Mouse (Mus musculus): ENCODE data around the gene Tmem63a. TPM values are rescaled to one million over a fixed set of nuclear protein-coding genes. Genes with fewer than 3 reads are reported as not detected.
"Not testable (repeated sequence)": the region's sequence is repeated elsewhere in the genome, so short reads cannot be mapped to it uniquely, and the experiment has no call there.

Tmem63a gene
- polyA plus RNA-seq, 1 experiment: 6.7 TPM

DNA sequence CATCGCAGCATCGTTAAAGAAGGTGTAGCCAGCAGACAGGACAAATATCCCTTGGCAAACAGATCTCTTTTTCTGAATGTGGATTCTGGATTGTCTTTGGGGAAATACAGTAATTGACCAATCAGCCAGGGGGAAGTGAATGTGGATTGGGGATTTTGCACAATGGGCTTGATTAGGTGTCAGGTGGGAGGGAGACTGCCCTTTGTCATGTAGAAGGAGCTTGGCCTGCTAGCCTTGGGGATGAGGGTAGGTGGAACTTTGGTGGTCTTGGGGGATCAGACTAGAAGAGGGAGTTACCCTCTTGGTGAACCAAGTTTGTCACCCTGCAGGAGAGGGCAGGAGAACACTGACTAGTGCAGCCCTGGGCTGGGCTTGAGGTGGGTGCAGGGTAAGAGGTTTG is 17.4 kb upstream of the Tmem63a start:
- no peaks in the 10 kb centered on the region for H3K36me3 ChIP-seq (replicated peaks; ENCODE audit: low read length)
- no peaks in the 10 kb centered on the region for H3K9me3 ChIP-seq
- H3K4me1 ChIP-seq: peaks cover 22% of the 10 kb centered on the region
- peaks cover 54% of the 10 kb centered on the region for H3K27me3 ChIP-seq (replicated peaks)
- H3K4me3 ChIP-seq (replicated peaks): no peak overlapping the region
- no peak for TF ChIP-seq GATA1 (IDR thresholded peaks at IDR 0.05; ENCODE audit: borderline replicate concordance, low read length)
- TF ChIP-seq FLI1 (IDR thresholded peaks at IDR 0.05; ENCODE audit: low read length): no peak

DNA sequence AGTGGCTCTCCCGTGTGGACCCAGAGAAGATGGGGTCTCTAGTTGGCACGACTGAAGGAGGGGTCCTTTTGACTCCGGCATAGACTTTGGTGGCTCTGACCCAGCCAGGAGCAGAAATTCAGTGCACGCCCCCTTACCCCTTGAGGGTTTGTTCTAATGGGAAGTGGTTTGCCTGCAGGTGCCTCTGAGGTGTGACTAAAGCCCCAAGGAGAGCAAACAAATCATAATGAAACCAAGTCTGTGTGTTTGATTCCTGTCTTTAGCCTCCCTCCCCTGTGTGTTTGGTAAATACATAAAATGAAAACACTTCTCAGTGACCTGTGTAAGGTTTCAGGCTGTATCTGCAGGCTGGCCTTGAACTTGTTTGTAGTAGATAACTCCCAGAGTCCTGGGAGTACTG is 15.9 kb upstream of the Tmem63a start:
- TF ChIP-seq GATA1 (IDR thresholded peaks at IDR 0.05; ENCODE audit: borderline replicate concordance, low read length) (no peak), FLI1 (IDR thresholded peaks at IDR 0.05; ENCODE audit: low read length) (no peak)
- H3K4me1 ChIP-seq: peaks cover 15% of the 10 kb centered on the region
- no peaks in the 10 kb centered on the region for H3K36me3 ChIP-seq (replicated peaks; ENCODE audit: low read length)
- peaks cover 54% of the 10 kb centered on the region for H3K27me3 ChIP-seq (replicated peaks)
- no peaks in the 10 kb centered on the region for H3K9me3 ChIP-seq
- no peak overlapping the region for H3K4me3 ChIP-seq (replicated peaks)

DNA sequence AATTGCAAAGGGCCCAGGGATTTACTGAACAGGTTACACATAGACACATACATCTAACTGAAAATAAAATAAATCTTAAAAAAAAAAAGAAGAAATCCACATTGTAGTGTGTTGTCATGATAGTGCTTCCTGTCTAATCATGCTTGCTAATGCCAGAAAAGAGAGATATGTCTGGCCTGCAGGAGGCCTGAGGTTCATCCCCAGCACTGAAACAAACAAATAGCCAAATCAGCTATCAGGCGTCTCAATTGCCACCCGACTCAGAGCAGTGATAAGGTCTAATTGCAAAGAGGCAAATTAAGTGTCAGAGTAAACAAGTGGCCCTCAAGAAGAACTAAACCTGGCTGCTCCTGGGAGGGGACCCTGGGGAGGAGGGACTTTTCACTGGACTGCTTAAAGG is 12.5 kb upstream of the Tmem63a start:
- H3K27me3 ChIP-seq (replicated peaks): peaks cover 67% of the 10 kb centered on the region
- no peak for TF ChIP-seq FLI1 (IDR thresholded peaks at IDR 0.05; ENCODE audit: low read length)
- no peak for TF ChIP-seq GATA1 (IDR thresholded peaks at IDR 0.05; ENCODE audit: borderline replicate concordance, low read length)
- H3K9me3 ChIP-seq: no peaks in the 10 kb centered on the region
- H3K4me3 ChIP-seq (replicated peaks): no peak overlapping the region
- no peaks in the 10 kb centered on the region for H3K36me3 ChIP-seq (replicated peaks; ENCODE audit: low read length)
- no peaks in the 10 kb centered on the region; the same call in 1 of the 2 replicates for H3K4me1 ChIP-seq

DNA sequence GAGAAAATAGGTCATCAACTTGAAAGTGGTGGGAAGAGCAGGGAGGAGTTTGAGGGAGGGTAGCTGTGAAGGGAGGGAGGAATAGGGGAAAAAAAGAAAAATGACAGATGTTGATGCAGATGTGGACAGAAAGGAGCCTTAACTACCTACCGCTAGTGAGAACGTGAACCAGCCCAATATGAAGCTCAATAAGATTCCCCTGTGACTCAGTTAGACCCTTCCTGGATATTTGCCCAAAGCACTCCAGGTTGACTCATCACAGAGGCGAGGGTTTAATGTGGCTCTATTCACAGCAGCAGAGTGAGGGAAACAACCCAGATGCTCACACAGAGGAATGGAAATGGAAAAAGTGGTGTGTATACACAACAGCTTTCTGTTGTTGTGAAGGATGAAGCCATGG is 11.0 kb upstream of the Tmem63a start:
- Histone ChIP-seq H3K4me3 (replicated peaks) (no peak overlapping the region), H3K36me3 (replicated peaks; ENCODE audit: low read length) (no peaks in the 10 kb centered on the region), H3K27me3 (replicated peaks) (peaks cover 71% of the 10 kb centered on the region), H3K9me3 (no peaks in the 10 kb centered on the region), H3K4me1 (peaks cover 5% of the 10 kb centered on the region; the same call in 1 of the 2 replicates)
- TF ChIP-seq GATA1 (IDR thresholded peaks at IDR 0.05; ENCODE audit: borderline replicate concordance, low read length) (no peak), FLI1 (IDR thresholded peaks at IDR 0.05; ENCODE audit: low read length) (no peak)

DNA sequence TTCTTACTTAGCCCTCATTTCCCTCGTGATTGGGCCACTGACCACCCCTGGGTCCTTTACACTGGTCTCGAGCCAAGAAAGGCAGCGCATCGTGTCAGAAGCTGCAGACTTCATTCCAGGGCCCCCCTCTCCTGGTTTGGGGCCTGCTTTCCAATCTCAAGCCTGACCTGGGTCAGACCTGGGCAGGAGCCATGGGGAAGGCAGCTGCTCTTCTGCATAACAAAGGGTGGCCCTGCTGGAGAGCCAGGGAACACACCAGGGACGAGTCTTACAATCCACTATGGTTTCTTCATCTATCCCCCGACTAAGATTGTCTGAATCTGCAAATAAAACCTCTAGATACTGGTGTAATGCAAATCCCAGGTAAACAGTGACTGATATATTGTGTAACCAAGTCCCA is 8.5 kb upstream of the Tmem63a start:
- H3K27me3 ChIP-seq (replicated peaks): peaks cover 61% of the 10 kb centered on the region
- peaks cover 5% of the 10 kb centered on the region; the same call in 1 of the 2 replicates for H3K4me1 ChIP-seq
- no peaks in the 10 kb centered on the region for H3K9me3 ChIP-seq
- H3K4me3 ChIP-seq (replicated peaks): no peak overlapping the region
- H3K36me3 ChIP-seq (replicated peaks; ENCODE audit: low read length): no peaks in the 10 kb centered on the region
- TF ChIP-seq FLI1 (IDR thresholded peaks at IDR 0.05; ENCODE audit: low read length) (no peak), GATA1 (IDR thresholded peaks at IDR 0.05; ENCODE audit: borderline replicate concordance, low read length) (no peak)

DNA sequence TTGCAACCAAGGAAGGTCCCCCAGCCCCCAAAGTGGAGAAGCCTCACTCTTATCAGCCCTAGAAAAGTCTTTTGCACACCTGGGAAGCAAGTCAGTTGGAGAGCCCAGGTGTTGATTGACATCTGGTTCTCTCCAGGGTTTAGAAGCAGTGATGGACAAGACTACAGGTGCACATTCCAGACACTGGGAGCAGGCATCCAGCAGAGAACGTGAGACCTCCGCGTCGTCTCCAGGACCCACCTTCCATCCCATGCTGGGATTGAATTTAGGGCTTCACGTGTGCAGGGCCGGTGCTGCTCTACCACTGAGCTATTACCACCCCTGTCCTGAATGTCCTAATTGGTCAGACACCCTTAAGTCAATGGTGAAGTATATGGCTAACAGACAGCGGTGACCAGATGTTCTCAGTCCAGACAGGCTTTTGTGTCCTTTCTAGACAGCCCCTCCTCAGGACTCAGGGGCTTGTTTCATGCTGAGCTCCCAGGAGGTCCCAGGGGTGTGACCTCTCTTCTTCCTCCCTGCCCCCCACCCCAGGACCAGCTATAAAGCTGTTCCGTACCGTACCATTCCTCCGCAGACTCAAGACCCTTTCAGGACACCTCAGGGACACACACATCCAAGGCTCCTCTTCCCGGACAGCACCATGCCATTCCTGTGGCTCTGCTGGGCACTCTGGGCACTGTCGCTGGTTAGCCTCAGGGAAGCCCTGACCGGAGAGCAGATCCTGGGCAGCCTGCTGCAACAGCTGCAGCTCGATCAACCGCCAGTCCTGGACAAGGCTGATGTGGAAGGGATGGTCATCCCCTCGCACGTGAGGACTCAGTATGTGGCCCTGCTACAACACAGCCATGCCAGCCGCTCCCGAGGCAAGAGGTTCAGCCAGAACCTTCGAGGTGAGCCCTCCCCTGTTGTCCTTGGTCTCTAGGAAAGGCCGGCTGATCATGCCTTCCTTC is 7.4 kb upstream of the Tmem63a start, which contains the start of gene Lefty1:
Gene Lefty1, plus strand, starts transcription at position 556 of the 953 bp plus-strand sequence.
- H3K4me3 ChIP-seq (replicated peaks): no peak within 1 kb of the TSS
- H3K9me3 ChIP-seq: no peaks in the 10 kb centered on the region
- peaks cover 5% of the 10 kb centered on the region; the same call in 1 of the 2 replicates for H3K4me1 ChIP-seq
- peaks cover 57% of the 10 kb centered on the region for H3K27me3 ChIP-seq (replicated peaks)
- TF ChIP-seq FLI1 (IDR thresholded peaks at IDR 0.05; ENCODE audit: low read length) (no peak), GATA1 (IDR thresholded peaks at IDR 0.05; ENCODE audit: borderline replicate concordance, low read length) (no peak)
- no peaks in the 10 kb centered on the region for H3K36me3 ChIP-seq (replicated peaks; ENCODE audit: low read length)

DNA sequence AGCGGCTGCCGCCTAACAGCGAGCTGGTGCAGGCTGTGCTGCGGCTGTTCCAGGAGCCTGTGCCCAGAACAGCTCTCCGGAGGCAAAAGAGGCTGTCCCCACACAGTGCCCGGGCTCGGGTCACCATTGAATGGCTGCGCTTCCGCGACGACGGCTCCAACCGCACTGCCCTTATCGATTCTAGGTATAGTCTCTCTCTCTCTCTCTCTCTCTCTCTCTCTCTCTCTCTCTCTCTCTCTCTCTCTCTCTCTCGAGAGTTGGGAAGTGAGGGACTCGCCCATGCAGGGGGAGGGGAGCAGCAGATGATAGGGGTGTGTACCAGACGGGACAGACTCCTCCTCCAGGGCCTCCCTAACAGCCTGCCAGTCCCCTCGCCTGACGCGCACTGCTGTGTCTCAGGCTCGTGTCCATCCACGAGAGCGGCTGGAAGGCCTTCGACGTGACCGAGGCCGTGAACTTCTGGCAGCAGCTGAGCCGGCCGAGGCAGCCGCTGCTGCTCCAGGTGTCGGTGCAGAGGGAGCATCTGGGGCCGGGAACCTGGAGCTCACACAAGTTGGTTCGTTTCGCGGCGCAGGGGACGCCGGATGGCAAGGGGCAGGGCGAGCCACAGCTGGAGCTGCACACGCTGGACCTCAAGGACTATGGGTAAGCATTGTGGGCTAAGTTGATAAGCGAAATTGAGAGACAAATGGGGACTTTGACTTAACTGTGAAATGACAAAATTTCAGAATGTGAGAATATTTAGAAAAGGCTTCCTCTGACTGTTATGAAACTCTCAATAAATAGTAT is 5.3 kb upstream of the Tmem63a start:
- H3K9me3 ChIP-seq; H3K36me3 ChIP-seq (replicated peaks; ENCODE audit: low read length); H3K4me3 ChIP-seq (replicated peaks): not testable (repeated sequence)
- H3K27me3 ChIP-seq (replicated peaks): peaks cover 45% of the 10 kb centered on the region
- H3K4me1 ChIP-seq: peaks cover 17% of the 10 kb centered on the region

DNA sequence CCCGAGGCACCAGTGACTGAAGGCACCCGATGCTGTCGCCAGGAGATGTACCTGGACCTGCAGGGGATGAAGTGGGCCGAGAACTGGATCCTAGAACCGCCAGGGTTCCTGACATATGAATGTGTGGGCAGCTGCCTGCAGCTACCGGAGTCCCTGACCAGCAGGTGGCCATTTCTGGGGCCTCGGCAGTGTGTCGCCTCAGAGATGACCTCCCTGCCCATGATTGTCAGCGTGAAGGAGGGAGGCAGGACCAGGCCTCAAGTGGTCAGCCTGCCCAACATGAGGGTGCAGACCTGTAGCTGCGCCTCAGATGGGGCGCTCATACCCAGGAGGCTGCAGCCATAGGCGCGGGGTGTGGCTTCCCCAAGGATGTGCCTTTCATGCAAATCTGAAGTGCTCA is 4.5 kb upstream of the Tmem63a start:
- Histone ChIP-seq H3K4me1 (peaks cover 20% of the 10 kb centered on the region), H3K27me3 (replicated peaks) (peaks cover 43% of the 10 kb centered on the region)
- H3K9me3 ChIP-seq; H3K36me3 ChIP-seq (replicated peaks; ENCODE audit: low read length); H3K4me3 ChIP-seq (replicated peaks): not testable (repeated sequence)

DNA sequence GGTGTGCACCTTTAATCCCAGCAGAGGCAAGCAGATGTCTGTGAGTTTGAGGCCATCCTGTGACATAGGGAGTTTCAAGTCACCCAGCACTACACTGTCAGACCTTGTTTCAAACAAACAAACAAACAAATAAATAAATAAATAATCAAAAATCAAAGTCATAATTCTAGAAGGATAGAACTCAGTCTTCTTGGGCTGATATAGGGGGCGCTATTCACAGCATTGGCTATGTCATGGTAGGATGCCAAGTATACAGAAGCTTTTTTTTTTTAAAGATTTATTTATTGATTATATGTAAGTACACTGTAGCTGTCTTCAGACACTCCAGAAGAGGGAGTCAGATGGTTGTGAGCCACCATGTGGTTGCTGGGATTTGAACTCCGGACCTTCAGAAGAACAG is 3.4 kb upstream of the Tmem63a start:
- peaks cover 32% of the 10 kb centered on the region for H3K27me3 ChIP-seq (replicated peaks)

DNA sequence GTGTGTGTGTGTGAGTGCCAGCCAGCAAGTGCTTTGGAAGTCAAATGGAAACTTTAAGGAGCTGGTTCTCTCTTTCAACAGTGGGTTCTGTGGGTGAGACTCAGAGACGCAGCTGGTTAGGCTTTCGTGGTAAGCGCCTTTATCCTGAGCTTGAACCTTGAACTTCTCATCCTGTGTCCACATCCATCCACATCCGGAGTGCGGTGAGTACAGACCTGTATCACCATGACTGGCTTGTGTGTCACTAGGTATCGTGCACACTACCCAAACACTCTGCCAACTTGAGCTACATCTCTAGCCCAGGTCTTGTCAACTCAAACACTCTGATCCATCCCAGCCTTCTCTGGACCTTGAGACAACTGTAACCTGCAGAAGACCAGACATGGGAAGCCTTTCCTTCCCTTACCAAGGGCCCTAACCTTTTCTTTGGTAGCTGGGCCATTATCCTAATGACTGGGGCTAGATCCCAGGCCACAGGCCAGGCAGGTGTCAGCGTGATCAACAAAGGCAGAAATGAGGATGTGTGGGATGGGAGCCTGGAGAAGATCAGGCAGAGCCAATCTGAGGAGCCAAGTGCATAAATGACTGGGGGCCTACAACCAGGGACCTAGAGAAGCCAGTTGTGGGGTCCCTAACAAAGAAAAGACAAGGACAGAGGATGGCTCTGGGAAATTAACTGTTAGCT is 1.2 kb upstream of the Tmem63a start:
- H3K27me3 ChIP-seq (replicated peaks): peaks cover 11% of the 10 kb centered on the region
- TF ChIP-seq FLI1 (IDR thresholded peaks at IDR 0.05; ENCODE audit: low read length) (no peak), GATA1 (IDR thresholded peaks at IDR 0.05; ENCODE audit: borderline replicate concordance, low read length) (no peak)
- peaks cover 48% of the 10 kb centered on the region for H3K4me1 ChIP-seq
- peaks cover under 1% of the 10 kb centered on the region for H3K36me3 ChIP-seq (replicated peaks; ENCODE audit: low read length)
- no peaks in the 10 kb centered on the region for H3K9me3 ChIP-seq
- peak overlapping the region; percentile 99 for H3K4me3 ChIP-seq (replicated peaks)

More for the DNA sequence above, 3.4 kb upstream of the Tmem63a start:
- peaks cover 31% of the 10 kb centered on the region for H3K4me1 ChIP-seq
- not testable (repeated sequence) for H3K9me3 ChIP-seq; H3K36me3 ChIP-seq (replicated peaks; ENCODE audit: low read length); H3K4me3 ChIP-seq (replicated peaks)

Data from megakaryocyte, embryonic 14.5 days (primary cell).